Mouse (Mus musculus): Measurements from ENCODE around the gene Cygb.
"Not testable (repeated sequence)": the region's sequence is repeated elsewhere in the genome, so short reads cannot be mapped to it uniquely, and the experiment has no call there.

Cygb gene

DNA sequence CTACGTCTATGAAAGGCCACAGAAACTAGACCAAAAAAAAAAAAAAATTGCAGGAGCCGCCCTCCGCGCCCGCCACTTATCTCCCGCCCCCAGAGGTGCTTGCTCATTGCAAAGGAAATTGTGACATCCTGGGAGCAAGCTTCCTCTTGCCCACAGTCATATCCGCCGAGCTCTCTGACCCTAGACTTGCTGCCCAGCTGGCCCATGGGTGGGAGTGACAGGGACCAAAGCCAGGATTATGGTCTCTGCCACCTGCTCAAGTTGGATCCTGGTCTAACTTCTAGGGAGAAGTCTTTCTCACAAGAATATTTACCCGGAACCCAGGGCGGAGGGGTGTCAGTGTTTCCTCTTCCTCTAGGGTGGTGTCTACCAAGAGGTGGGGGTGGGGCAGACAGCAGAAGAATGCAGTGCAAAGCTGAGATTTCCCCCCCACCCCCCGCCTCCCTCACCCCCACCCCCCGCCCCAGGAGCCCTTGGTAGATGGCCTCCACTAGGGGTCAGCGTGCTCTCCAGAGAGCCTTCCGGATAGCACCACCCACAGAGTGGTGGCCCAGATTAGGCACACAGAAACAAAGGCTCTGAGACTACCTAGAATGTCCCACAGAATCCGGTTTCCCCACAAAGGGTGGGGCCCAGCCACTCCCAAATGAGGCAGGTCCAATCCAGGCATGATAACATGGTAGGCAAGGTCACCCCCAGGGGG lies 38.2 kb downstream of the Cygb start:
- no peak for DNase-seq (ENCODE audit: low spot score in 2 of 2)

DNA sequence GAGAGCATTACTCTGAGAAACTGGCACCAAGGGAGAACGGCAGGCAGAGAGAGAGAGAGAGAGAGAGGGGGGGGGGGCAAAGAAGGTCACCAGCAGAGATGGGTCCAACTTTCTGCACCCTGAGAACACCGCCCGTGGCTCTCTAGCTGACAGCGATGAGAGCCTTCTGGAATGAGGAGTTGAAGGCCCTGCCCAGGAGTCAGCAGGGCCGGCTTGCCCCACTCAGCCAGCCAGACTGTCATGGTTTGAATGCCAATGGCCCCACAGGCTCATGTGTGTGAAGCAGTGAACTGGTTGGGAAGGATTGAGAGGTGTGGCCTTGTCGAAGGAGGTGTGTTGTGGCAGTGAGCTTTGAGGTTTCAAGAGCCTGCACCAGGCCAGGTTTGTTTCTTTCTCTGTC lies 40.9 kb downstream of the Cygb start:
- DNase-seq (ENCODE audit: low spot score in 2 of 2), result no peak

GRCm38 (mm10) chr11:116612554-116612953 lies 41.6 kb downstream of the Cygb start:
- no peak for DNase-seq (ENCODE audit: low spot score in 2 of 2)

- DNase-seq (ENCODE audit: low spot score in 2 of 2), result no peak
Observed at GRCm38 (mm10) chr11:116611883-116612282, 42.2 kb downstream of the Cygb start.

DNA sequence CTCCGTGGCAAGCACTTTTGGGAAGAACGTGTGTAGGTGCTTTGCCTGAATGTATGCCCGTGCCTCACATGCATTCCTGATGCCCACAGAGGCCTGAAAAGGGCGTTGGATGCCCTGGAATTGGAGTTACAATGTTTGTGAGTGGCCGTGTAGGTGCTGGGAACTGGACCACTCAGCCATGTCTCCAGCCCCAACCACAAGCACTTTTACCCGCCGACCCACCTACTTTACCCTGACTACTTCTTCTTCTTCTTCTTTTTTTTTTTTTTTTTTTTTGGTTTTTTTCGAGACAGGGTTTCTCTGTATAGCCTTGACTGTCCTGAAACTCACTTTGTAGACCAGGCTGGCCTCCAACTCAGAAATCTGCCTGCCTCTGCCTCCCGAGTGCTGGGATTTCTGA lies 42.9 kb downstream of the Cygb start:
- not testable (repeated sequence) for DNase-seq (ENCODE audit: low spot score in 2 of 2)

DNA sequence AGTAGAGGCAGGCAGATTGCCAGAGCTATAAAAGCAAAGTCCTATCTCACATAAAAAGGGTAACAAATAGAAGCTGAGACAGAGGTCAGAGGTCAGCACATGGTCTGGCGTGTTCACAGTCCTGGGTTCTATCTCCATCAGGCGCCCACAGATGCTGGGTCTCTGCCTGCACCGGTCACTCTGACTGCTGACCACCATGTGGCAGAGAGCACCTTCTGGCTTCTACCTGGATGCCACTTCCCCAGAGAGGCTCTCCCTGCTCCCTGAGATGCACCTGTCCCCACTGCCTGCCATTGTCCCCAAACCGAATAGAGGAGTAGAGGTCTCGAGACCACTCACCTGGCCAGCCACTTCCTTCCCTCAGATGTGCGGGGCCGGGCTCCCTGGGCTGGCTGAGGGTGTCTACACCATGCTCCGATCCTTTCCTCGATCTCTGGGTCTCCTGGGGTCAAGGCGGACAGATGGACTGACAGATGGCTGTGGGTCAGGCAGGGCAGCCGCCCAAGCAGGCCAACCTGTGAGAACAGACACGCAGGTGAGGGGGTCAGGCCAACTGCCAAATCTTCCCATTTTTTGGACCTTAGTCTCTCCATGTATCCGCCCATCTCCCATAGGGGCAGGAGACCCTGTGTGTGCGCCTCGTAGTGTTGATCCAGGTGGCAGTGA lies 44.0 kb downstream of the Cygb start:
- no peak for DNase-seq (ENCODE audit: low spot score in 2 of 2)

DNA sequence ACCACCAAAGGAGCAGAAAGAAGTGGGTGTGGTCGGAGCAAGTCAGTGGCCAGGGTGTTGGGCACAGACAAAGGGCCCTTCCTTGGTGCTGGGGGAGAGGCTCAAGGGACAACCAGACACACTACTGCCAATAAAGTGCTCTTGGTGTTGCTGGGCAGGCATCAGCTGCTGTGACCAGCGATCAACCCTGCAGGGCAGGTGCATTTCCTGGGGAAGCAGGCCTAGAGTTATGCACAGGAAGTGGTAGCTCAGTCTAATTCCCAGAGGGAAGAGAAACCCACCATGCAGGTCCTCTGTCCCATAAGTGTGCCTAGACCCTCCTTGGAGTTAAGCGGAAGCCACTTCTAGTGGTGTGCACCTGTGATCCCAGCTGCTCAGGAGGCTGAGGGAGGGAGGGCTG lies 46.4 kb downstream of the Cygb start:
- DNase-seq (ENCODE audit: low spot score in 2 of 2), result no peak

GRCm38 (mm10) chr11:116604097-116604496 lies 50.0 kb downstream of the Cygb start:
- no peak for DNase-seq (ENCODE audit: low spot score in 2 of 2)

- DNase-seq (ENCODE audit: low spot score in 2 of 2), result no peak
Observed at GRCm38 (mm10) chr11:116603339-116603738, 50.8 kb downstream of the Cygb start.

DNA sequence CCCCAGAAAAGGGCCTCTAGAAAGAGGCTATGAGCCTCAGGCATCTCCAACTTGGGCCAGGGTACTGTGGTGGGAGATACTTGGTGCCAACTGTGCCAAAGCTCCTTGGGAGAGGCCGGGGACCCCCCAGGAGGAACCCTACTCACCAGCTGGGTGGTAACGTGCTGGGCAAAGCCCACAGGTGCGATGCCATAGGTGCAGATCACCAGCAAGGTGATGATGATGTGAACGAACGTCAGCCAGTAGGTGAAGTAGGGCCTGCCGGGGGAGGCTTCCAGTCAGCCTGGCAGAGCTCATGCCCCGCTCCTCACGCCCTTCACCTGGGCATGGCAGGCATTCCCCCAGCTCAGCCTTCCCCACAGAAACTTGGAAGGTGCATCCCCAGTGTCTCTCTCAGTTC lies 52.1 kb downstream of the Cygb start:
- no peak for DNase-seq (ENCODE audit: low spot score in 2 of 2)

DNA sequence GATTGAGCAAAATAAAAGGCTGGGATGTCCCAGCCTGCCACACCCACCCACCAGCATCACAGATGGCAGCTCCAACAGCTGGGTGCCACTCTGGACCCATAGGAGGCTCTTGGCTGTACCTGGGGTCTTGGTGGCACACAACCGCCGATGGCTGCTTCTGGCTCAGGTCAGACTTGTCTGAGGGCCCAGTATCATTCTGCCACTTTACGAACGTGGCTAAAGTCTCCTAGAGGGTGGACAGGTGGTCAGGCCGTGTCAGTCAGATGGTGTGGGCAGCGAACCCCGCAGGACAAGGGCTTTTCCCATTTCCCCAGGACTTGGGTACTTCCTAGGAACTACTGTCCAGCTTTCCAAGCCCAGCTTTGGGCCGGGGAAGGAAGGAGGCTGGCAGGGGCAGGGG lies 52.9 kb downstream of the Cygb start:
- no peak for DNase-seq (ENCODE audit: low spot score in 2 of 2)

DNA sequence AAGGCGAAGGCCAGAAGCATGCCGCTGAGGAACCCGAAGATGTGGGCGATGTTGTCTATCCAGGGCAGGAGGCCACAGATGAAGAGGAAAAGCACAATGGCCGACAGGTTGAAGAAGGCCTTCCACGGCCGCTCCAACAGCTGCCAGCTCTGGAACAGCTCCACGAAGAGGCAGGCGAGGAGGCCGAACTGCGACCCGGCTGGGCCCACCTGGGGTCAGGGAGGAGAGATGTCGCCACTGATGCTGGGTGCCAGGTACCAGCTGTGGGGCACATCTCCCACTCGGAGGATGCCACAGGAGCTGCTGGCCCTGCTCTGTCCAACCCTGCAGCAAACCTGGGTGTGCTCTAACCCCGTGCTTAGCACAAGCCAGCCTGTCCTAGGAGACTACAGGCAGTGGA lies 54.9 kb downstream of the Cygb start:
- no peak for DNase-seq (ENCODE audit: low spot score in 2 of 2)

- no peak for DNase-seq (ENCODE audit: low spot score in 2 of 2)
Observed at GRCm38 (mm10) chr11:116598193-116598592, 55.9 kb downstream of the Cygb start.

DNA sequence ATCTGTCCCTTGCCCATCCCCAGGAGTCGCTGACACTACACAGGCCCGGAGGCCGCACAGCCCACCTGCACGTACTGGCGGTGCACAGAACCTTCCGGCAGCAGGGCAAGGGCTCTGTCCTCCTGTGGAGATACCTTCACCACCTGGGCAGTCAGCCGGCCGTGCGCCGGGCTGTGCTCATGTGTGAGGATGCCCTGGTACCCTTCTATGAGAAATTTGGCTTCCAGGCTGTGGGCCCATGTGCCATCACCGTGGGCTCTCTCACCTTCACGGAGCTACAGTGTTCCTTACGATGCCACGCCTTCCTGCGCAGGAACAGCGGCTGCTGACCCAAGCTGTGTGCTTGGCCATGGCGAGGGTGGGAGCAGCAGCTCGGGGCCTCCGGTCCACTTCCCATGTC lies 57.3 kb downstream of the Cygb start:
- DNase-seq (ENCODE audit: low spot score in 2 of 2), result no peak
